Mouse (Mus musculus): ENCODE measurements around the gene Myo1e. TPM values are rescaled to one million over a fixed set of nuclear protein-coding genes. Genes with fewer than 3 reads are reported as not detected.
A peak's percentile ranks its signal among the peaks of the same experiment; 100 is the strongest.

The Myo1e gene
- polyA plus RNA-seq (2016; fragmentation: Nextera tagmentation; extraction: Ambion mirVana), result 12.1 and 12.6 TPM in 2 replicates

- peak within 1 kb of the TSS; percentile 85 for H3K27ac ChIP-seq (replicated peaks)
- H3K9me3 ChIP-seq (replicated peaks), result no peaks in the 10 kb centered on the region
- peak within 1 kb of the TSS; percentile 77 for H3K4me3 ChIP-seq
- H3K4me1 ChIP-seq, result peaks cover 25% of the 10 kb centered on the region
- H3K27me3 ChIP-seq (ENCODE audit: low read depth, poor library complexity, severe bottlenecking), result peaks cover 22% of the 10 kb centered on the region
- WGBS, result under 1% methylated on average over 43 of the region's 43 CpGs
- peak; percentile 90 for DNase-seq (ENCODE audit: low spot score)
- no peaks in the 10 kb centered on the region for H3K36me3 ChIP-seq
Observed at GRCm38 (mm10) chr9:70207151-70207831, at the start of gene Myo1e. Gene Myo1e, plus strand, starts transcription at chr9:70207350.

GRCm38 (mm10) chr9:70160071-70160470 is 47.1 kb upstream of the Myo1e start:
- Histone ChIP-seq H3K4me3 (no peak overlapping the region), H3K4me1 (no peaks in the 10 kb centered on the region), H3K36me3 (no peaks in the 10 kb centered on the region), H3K27ac (replicated peaks) (no peak overlapping the region), H3K9me3 (replicated peaks) (no peaks in the 10 kb centered on the region), H3K27me3 (ENCODE audit: low read depth, poor library complexity, severe bottlenecking) (no peaks in the 10 kb centered on the region)
- DNase-seq (ENCODE audit: low spot score), result no peak
- WGBS, result 83% methylated on average over 10 of the region's 10 CpGs

- Histone ChIP-seq H3K27me3 (ENCODE audit: low read depth, poor library complexity, severe bottlenecking) (no peaks in the 10 kb centered on the region), H3K36me3 (no peaks in the 10 kb centered on the region), H3K27ac (replicated peaks) (no peak overlapping the region), H3K9me3 (replicated peaks) (no peaks in the 10 kb centered on the region), H3K4me3 (no peak overlapping the region), H3K4me1 (peaks cover 3% of the 10 kb centered on the region)
- DNase-seq (ENCODE audit: low spot score), result no peak
- 84% methylated on average over 7 of the region's 7 CpGs for WGBS
Observed at GRCm38 (mm10) chr9:70168973-70169372, 38.2 kb upstream of the Myo1e start.

GRCm38 (mm10) chr9:70174291-70174848 is 32.8 kb upstream of the Myo1e start:
- Histone ChIP-seq H3K27ac (replicated peaks) (peak overlapping the region; percentile 70), H3K4me1 (peaks cover 20% of the 10 kb centered on the region), H3K27me3 (ENCODE audit: low read depth, poor library complexity, severe bottlenecking) (no peaks in the 10 kb centered on the region), H3K36me3 (no peaks in the 10 kb centered on the region), H3K9me3 (replicated peaks) (no peaks in the 10 kb centered on the region), H3K4me3 (no peak overlapping the region)
- peak; percentile 18 for DNase-seq (ENCODE audit: low spot score)
- WGBS, result 57% methylated on average over 4 of the region's 4 CpGs

GRCm38 (mm10) chr9:70174896-70175295 is 32.3 kb upstream of the Myo1e start:
- H3K36me3 ChIP-seq, result no peaks in the 10 kb centered on the region
- H3K9me3 ChIP-seq (replicated peaks), result no peaks in the 10 kb centered on the region
- H3K27ac ChIP-seq (replicated peaks), result peak overlapping the region; percentile 70
- no peaks in the 10 kb centered on the region for H3K27me3 ChIP-seq (ENCODE audit: low read depth, poor library complexity, severe bottlenecking)
- H3K4me3 ChIP-seq, result no peak overlapping the region
- DNase-seq (ENCODE audit: low spot score), result no peak
- peaks cover 20% of the 10 kb centered on the region for H3K4me1 ChIP-seq
- WGBS, result 52% methylated on average over 6 of the region's 6 CpGs

- H3K27me3 ChIP-seq (ENCODE audit: low read depth, poor library complexity, severe bottlenecking), result no peaks in the 10 kb centered on the region
- no peak overlapping the region for H3K27ac ChIP-seq (replicated peaks)
- no peak for DNase-seq (ENCODE audit: low spot score)
- peaks cover 20% of the 10 kb centered on the region for H3K4me1 ChIP-seq
- H3K36me3 ChIP-seq, result no peaks in the 10 kb centered on the region
- no peak overlapping the region for H3K4me3 ChIP-seq
- 80% methylated on average over 3 of the region's 3 CpGs for WGBS
- H3K9me3 ChIP-seq (replicated peaks), result no peaks in the 10 kb centered on the region
Observed at GRCm38 (mm10) chr9:70176291-70176690, 30.9 kb upstream of the Myo1e start.

- 83% methylated on average over 12 of the region's 12 CpGs for WGBS
- Histone ChIP-seq H3K27ac (replicated peaks) (no peak overlapping the region), H3K4me1 (no peaks in the 10 kb centered on the region), H3K9me3 (replicated peaks) (no peaks in the 10 kb centered on the region), H3K4me3 (no peak overlapping the region), H3K36me3 (no peaks in the 10 kb centered on the region), H3K27me3 (ENCODE audit: low read depth, poor library complexity, severe bottlenecking) (no peaks in the 10 kb centered on the region)
- DNase-seq (ENCODE audit: low spot score), result no peak
Observed at GRCm38 (mm10) chr9:70181719-70182118, 25.4 kb upstream of the Myo1e start.

- Histone ChIP-seq H3K4me1 (no peaks in the 10 kb centered on the region), H3K27me3 (ENCODE audit: low read depth, poor library complexity, severe bottlenecking) (no peaks in the 10 kb centered on the region), H3K27ac (replicated peaks) (no peak overlapping the region), H3K9me3 (replicated peaks) (no peaks in the 10 kb centered on the region), H3K4me3 (no peak overlapping the region), H3K36me3 (no peaks in the 10 kb centered on the region)
- 65% methylated on average over 7 of the region's 7 CpGs for WGBS
- DNase-seq (ENCODE audit: low spot score), result no peak
Observed at GRCm38 (mm10) chr9:70182639-70183038, 24.5 kb upstream of the Myo1e start.

- no peaks in the 10 kb centered on the region for H3K9me3 ChIP-seq (replicated peaks)
- H3K4me1 ChIP-seq, result peaks cover 5% of the 10 kb centered on the region; the same call in 1 of the 2 replicates
- 91% methylated on average over 5 of the region's 5 CpGs for WGBS
- H3K36me3 ChIP-seq, result no peaks in the 10 kb centered on the region
- no peak overlapping the region for H3K4me3 ChIP-seq
- no peak overlapping the region for H3K27ac ChIP-seq (replicated peaks)
- no peaks in the 10 kb centered on the region for H3K27me3 ChIP-seq (ENCODE audit: low read depth, poor library complexity, severe bottlenecking)
- DNase-seq (ENCODE audit: low spot score), result no peak
Observed at GRCm38 (mm10) chr9:70192336-70192735, 14.8 kb upstream of the Myo1e start.

GRCm38 (mm10) chr9:70194622-70195021 is 12.5 kb upstream of the Myo1e start:
- 88% methylated on average over 11 of the region's 11 CpGs for WGBS
- peaks cover 5% of the 10 kb centered on the region; the same call in 1 of the 2 replicates for H3K4me1 ChIP-seq
- H3K27ac ChIP-seq (replicated peaks), result no peak overlapping the region

GRCm38 (mm10) chr9:70196956-70197659 is 10.0 kb upstream of the Myo1e start:
- Histone ChIP-seq H3K4me1 (peaks cover 11% of the 10 kb centered on the region; the same call in 1 of the 2 replicates), H3K36me3 (no peaks in the 10 kb centered on the region), H3K9me3 (replicated peaks) (no peaks in the 10 kb centered on the region), H3K4me3 (no peak overlapping the region), H3K27ac (replicated peaks) (no peak overlapping the region), H3K27me3 (ENCODE audit: low read depth, poor library complexity, severe bottlenecking) (no peaks in the 10 kb centered on the region)
- WGBS, result 79% methylated on average over 15 of the region's 15 CpGs
- DNase-seq (ENCODE audit: low spot score), result no peak

More at GRCm38 (mm10) chr9:70194622-70195021, 12.5 kb upstream of the Myo1e start:
- Histone ChIP-seq H3K4me3 (no peak overlapping the region), H3K9me3 (replicated peaks) (no peaks in the 10 kb centered on the region), H3K27me3 (ENCODE audit: low read depth, poor library complexity, severe bottlenecking) (no peaks in the 10 kb centered on the region), H3K36me3 (no peaks in the 10 kb centered on the region)
- no peak for DNase-seq (ENCODE audit: low spot score)

GRCm38 (mm10) chr9:70197992-70198391 is 9.2 kb upstream of the Myo1e start:
- Histone ChIP-seq H3K9me3 (replicated peaks) (no peaks in the 10 kb centered on the region), H3K27ac (replicated peaks) (no peak overlapping the region), H3K4me3 (no peak overlapping the region), H3K4me1 (peaks cover 11% of the 10 kb centered on the region; the same call in 1 of the 2 replicates), H3K36me3 (no peaks in the 10 kb centered on the region), H3K27me3 (ENCODE audit: low read depth, poor library complexity, severe bottlenecking) (no peaks in the 10 kb centered on the region)
- DNase-seq (ENCODE audit: low spot score), result no peak
- 91% methylated on average over 8 of the region's 8 CpGs for WGBS

GRCm38 (mm10) chr9:70202753-70203152 is 4.4 kb upstream of the Myo1e start:
- WGBS, result 68% methylated on average over 5 of the region's 5 CpGs
- peak; percentile 48 for DNase-seq (ENCODE audit: low spot score)
- H3K27me3 ChIP-seq (ENCODE audit: low read depth, poor library complexity, severe bottlenecking), result peaks cover 15% of the 10 kb centered on the region
- H3K9me3 ChIP-seq (replicated peaks), result no peaks in the 10 kb centered on the region
- no peaks in the 10 kb centered on the region for H3K36me3 ChIP-seq
- H3K4me3 ChIP-seq, result no peak overlapping the region
- H3K4me1 ChIP-seq, result peaks cover 9% of the 10 kb centered on the region
- no peak overlapping the region for H3K27ac ChIP-seq (replicated peaks)

All from midbrain, embryonic 10.5 days (tissue).